Mouse (Mus musculus): Measurements from ENCODE around the gene Morn5. TPM values are rescaled to one million over a fixed set of nuclear protein-coding genes. Genes with fewer than 3 reads are reported as not detected.

The Morn5 gene
- polyA plus RNA-seq, 2 experiments from 2014 or later: not detected

DNA sequence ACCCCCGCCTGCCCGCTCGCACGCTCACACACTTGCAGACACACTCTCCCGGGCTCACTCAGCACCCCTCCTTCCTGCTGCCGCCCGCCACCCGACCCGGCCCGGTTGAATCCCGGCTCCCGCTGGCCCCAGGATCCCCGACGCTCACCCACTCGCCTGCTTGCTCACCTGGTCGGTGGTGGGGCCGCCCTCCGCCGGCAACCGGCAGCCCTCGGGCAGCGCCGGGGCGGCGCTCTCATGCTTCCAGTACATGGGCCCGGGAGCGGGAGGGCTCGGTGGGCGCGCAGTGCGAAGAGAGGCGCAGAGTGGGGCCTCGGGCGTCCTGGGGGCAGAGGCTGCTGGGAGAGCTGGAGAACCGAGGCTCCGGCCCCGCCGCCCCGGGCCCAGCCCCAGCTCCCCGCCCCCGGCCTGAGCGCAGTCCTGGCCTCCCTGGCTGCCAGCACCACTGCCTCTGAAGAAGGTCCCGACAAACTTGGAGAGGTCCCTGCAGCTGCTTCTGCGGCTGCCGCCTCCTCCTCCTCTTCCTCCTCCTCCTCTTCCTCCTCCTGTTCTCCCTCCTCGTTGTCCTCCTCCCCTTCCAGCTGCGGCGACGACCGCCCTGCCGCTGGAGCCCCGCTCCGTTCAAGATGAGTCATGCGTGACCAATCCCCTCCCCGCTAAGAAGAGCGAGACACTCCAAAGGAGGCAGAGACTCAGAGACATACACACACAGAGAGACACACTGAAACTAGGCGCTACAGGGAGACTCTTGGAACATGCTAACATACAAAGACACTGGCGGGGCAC lies 55.9 kb downstream of the Morn5 start, which contains the start of gene Lhx6:
Gene Lhx6 (minus strand): TSS at position 453 of the 786 bp plus-strand sequence.
- no peak for ATAC-seq

DNA sequence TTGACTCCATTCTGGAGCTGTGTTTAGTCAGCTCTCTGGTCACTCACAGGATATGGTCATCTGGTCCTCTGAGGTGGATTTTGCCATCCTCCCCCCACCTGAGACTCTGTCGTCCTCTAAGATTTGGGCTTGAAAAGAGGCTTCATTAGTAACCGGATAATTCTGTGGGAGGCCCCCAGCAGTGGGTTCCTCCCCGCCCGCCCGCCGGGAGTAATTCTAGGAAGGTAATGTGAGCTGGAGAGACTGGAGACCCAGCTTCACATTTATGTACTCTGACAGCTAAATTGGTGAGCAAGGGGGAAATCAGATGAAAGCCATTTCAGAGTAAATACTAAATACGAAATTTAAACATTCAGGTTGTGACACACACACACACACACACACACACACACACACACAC lies 59.4 kb downstream of the Morn5 start:
- no peak for ATAC-seq

DNA sequence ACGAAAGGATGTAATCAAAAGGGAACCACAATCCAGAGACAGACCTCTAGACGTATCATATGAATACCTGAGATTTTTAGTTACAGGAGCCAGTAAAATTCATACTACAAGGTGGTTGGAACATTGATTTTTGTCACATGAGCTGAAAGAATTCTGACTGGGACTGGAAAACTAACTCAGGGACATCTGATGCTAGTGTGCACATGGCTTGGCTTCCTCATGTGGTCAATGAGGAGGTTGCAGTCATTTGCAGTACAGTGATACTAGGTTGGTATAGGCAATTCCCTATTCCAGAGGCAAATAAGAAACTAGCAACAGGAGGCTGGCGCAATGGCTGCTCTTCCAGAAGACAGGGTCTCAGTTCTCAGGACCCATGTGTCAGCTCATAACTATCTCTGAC lies 63.4 kb downstream of the Morn5 start:
- ATAC-seq: no peak

GRCm38 (mm10) chr2:36126795-36127429 lies 77.7 kb downstream of the Morn5 start:
- no peak for ATAC-seq

GRCm38 (mm10) chr2:36127973-36128372 lies 78.7 kb downstream of the Morn5 start:
- no peak for ATAC-seq

DNA sequence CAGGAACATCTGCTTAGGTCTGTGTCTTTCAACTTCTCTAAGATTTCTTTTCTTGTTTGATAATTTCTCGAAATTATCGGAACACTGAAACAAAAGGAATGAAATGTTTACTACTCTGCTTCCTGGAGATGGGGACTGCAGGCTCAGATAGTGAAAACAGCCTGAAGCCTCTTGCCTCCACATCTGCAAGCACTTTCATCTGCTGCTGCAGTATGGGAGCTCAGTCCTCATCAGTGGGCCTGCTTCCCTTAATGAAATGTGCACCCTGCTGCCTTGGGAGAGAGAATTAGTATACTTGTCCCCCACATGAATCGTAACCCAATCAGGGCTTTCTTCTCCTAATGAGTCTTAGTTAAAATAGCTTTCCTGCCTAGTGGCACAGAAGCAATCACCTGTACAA lies 79.8 kb downstream of the Morn5 start:
- no peak for ATAC-seq

Other genes starting within 250 kb of the Morn5 start
- gene Ttll11, start 69.5 kb upstream of the Morn5 start, polyA plus RNA-seq (2017; shearing (Covaris generic)): not detected
- gene Ndufa8, start 52 bp upstream of the Morn5 start, polyA plus RNA-seq (2017; shearing (Covaris generic)): 100 to 1,000 TPM; 194 to 234 TPM
- gene Lhx6, start 56.0 kb downstream of the Morn5 start, polyA plus RNA-seq (2017; shearing (Covaris generic)): not detected
- gene Mrrf, start 86.9 kb downstream of the Morn5 start, polyA plus RNA-seq (2017; shearing (Covaris generic)): 10 to 100 TPM in 1 of 2 experiments, 1 to 10 TPM in 1; 9.4 to 16.3 TPM
- gene Rbm18, start 87.3 kb downstream of the Morn5 start, polyA plus RNA-seq (2017; shearing (Covaris generic)): 10 to 100 TPM; 47.5 to 55.6 TPM
- gene Ptgs1, start 181.0 kb downstream of the Morn5 start, polyA plus RNA-seq (2017; shearing (Covaris generic)): under 1 TPM; 0.56 to 0.78 TPM